ENCODE assay signal across 26 mouse cellular contexts in the genomic region with DNA sequence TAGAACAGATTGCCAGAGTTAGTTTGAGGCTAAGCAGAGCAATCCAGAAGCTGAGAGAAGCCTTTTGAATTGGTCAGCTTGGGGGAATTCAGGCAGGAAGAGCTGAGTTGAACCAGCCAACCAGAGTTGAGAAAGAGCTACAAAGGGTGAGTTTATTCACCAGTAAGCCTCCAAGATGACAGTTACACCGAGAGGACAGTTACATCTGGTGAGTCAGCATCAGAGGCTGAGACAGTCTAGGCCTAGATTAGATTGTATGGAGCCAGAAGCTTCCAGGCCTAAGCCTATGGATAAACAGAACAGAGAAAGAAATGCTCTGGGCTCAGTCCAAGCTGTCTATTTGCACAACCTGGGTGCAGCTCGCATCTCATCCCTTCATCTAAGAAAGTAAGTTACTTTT. TPM values are rescaled to one million over a fixed set of nuclear protein-coding genes. Genes with fewer than 3 reads are reported as not detected.
A peak's percentile ranks its signal among the peaks of the same experiment; 100 is the strongest.
DNase-seq lines count a peak whose midpoint lies in the region; ATAC-seq and TF ChIP-seq lines count a peak whose summit lies in the region.
"Had no signal": no experiment of that assay in that cellular context is flagged by ENCODE, and none has a peak within 500 bp of the region (broad histone marks: within the 10 kb centered on the region; RNA-seq: fewer than 3 reads in every experiment).

No protein-coding gene starts in this region.

- peaks cover 42% of the 10 kb centered on the region for H3K4me1 ChIP-seq in hindbrain, embryonic 13.5 days (replicated peaks)
- peaks cover 13% of the 10 kb centered on the region; the same call in 1 of the 2 replicates for H3K4me1 ChIP-seq in hindbrain, postnatal 0 days (ENCODE audit: insufficient read depth, low read length)
- H3K4me1 ChIP-seq in MEL (ENCODE audit: control insufficient read depth in 1 of 2, insufficient read depth in 2 of 2, low read length in 2 of 2), result peaks cover 16% of the 10 kb centered on the region in 2 experiments

- peaks cover 44% of the 10 kb centered on the region for H3K36me3 ChIP-seq in hindbrain, embryonic 13.5 days
- H3K36me3 ChIP-seq in hindbrain, postnatal 0 days (ENCODE audit: insufficient read depth, low read length), result peaks cover 26% of the 10 kb centered on the region
- H3K36me3 ChIP-seq in MEL (ENCODE audit: control insufficient read depth in 1 of 2, insufficient read depth in 2 of 2, low read length in 2 of 2), result peaks cover 5 to 27% of the 10 kb centered on the region in 2 experiments

- peaks cover 14% of the 10 kb centered on the region for H3K79me2 ChIP-seq in MEL (ENCODE audit: control insufficient read depth, insufficient read depth, low read length, poor library complexity)

- 0 out of 2 replicates have a peak overlapping the region, but pooled peaks have one; percentile 2 for H3K27ac ChIP-seq in hindbrain, embryonic 13.5 days
- no peak overlapping the region for H3K27ac ChIP-seq in hindbrain, postnatal 0 days
- peak overlapping the region; percentile 50; the same call in 1 of the 2 replicates for H3K27ac ChIP-seq in MEL (ENCODE audit: control insufficient read depth, low read depth, low read length)
- H3K27ac ChIP-seq: embryonic facial prominence, embryonic 13.5 days; embryonic facial prominence, embryonic 15.5 days; forebrain, embryonic 13.5 days; forebrain, embryonic 15.5 days had no signal

- peak; percentile 75 to 82; a peak in 3 of 4 replicates for TF ChIP-seq EP300 in MEL (IDR thresholded peaks at IDR 0.05; ENCODE audit: low read depth in 1 of 2, low read length in 2 of 2)

- H3K4me3 ChIP-seq in hindbrain, embryonic 13.5 days, result no peak overlapping the region
- no peak overlapping the region for H3K4me3 ChIP-seq in hindbrain, postnatal 0 days (ENCODE audit: low read length)
- H3K4me3 ChIP-seq in MEL (ENCODE audit: control insufficient read depth in 1 of 2, insufficient read depth in 1 of 2, low read depth in 2 of 2, low read length in 2 of 2), result no peak overlapping the region; a peak in 1 of 4 replicates
- H3K4me3 ChIP-seq: embryonic facial prominence, embryonic 13.5 days; embryonic facial prominence, embryonic 15.5 days; forebrain, embryonic 13.5 days; forebrain, embryonic 15.5 days had no signal

- H3K9me3 ChIP-seq in hindbrain, embryonic 13.5 days, result no peaks in the 10 kb centered on the region
- H3K9me3 ChIP-seq in hindbrain, postnatal 0 days (ENCODE audit: low read length), result no peaks in the 10 kb centered on the region
- no peaks in the 10 kb centered on the region for H3K9me3 ChIP-seq in MEL (replicated peaks; ENCODE audit: insufficient read depth, low read length)
- H3K9me3 ChIP-seq: embryonic facial prominence, embryonic 13.5 days; embryonic facial prominence, embryonic 15.5 days; forebrain, embryonic 13.5 days; forebrain, embryonic 15.5 days; G1E had no signal

- no peak overlapping the region for H3K4me2 ChIP-seq in hindbrain, embryonic 13.5 days
- H3K4me2 ChIP-seq in hindbrain, postnatal 0 days (ENCODE audit: low read depth, low read length), result no peak overlapping the region
- H3K4me2 ChIP-seq: embryonic facial prominence, embryonic 13.5 days; embryonic facial prominence, embryonic 15.5 days; forebrain, embryonic 13.5 days; forebrain, embryonic 15.5 days had no signal

- no peak overlapping the region; the same call in 1 of the 2 replicates for H3K9ac ChIP-seq in hindbrain, embryonic 13.5 days
- no peak overlapping the region for H3K9ac ChIP-seq in hindbrain, postnatal 0 days (replicated peaks; ENCODE audit: low read length)
- no peak overlapping the region for H3K9ac ChIP-seq in MEL (ENCODE audit: control insufficient read depth, low read depth, low read length, poor library complexity, severe bottlenecking)
- H3K9ac ChIP-seq: embryonic facial prominence, embryonic 13.5 days; embryonic facial prominence, embryonic 15.5 days; forebrain, embryonic 13.5 days; forebrain, embryonic 15.5 days; forebrain, postnatal 0 days had no signal

- DNase-seq in hindbrain, postnatal 0 days (ENCODE audit: low spot score), result no peak
- DNase-seq in 3T3-L1 (ENCODE audit: low read depth, low spot score) (peak; percentile 62), MEL (ENCODE audit: low read depth, low spot score) (peak; percentile 86)
- no peak for DNase-seq in right cerebral cortex, adult 2 months (ENCODE audit: low spot score in 2 of 2)
- DNase-seq: adrenal gland, adult 2 months; adrenal gland, postnatal 10 days; adrenal gland, postnatal 25 days; B cell, adult 2 months; cerebellum, adult 11 months; cerebellum, adult 18-20 months; cerebellum, adult 8-10 months; cerebellum, adult 9-11 months; cerebellum, postnatal 14 days; cerebellum, postnatal 36 days; embryo, embryonic 11 days; forebrain, postnatal 0 days had no signal

- no peaks in the 10 kb centered on the region for H3K27me3 ChIP-seq in hindbrain, embryonic 13.5 days
- H3K27me3 ChIP-seq in hindbrain, postnatal 0 days (ENCODE audit: insufficient read depth, low read length), result no peaks in the 10 kb centered on the region
- H3K27me3 ChIP-seq in MEL (ENCODE audit: control insufficient read depth in 1 of 2, insufficient read depth in 2 of 2, low read length in 2 of 2), result no peaks in the 10 kb centered on the region
- H3K27me3 ChIP-seq: CH12.LX; embryonic facial prominence, embryonic 13.5 days; embryonic facial prominence, embryonic 15.5 days; forebrain, embryonic 13.5 days; forebrain, embryonic 15.5 days had no signal

- WGBS in hindbrain, embryonic 13.5 days, result 78% methylated on average over 2 of the region's 2 CpGs
- WGBS in hindbrain, postnatal 0 days, result 85% methylated on average over 2 of the region's 2 CpGs

- no peak for ATAC-seq in hindbrain, embryonic 13.5 days (ENCODE audit: low FRiP score)
- no peak for ATAC-seq in hindbrain, postnatal 0 days
- 0 out of 2 replicates have a peak, but pooled peaks have one; percentile 22 for ATAC-seq in megakaryocyte-erythroid progenitor cell, adult 5-6 weeks (replicated peaks; ENCODE audit: low FRiP score, low TSS enrichment, poor library complexity, severe bottlenecking)
- ATAC-seq in erythroblast, adult 5-6 weeks (replicated peaks; ENCODE audit: low FRiP score, poor library complexity, severe bottlenecking), result no peak
- ATAC-seq: CD4-positive, CD25-positive, alpha-beta regulatory T cell, adult 4 months; forebrain, embryonic 13.5 days; forebrain, embryonic 15.5 days; forebrain, postnatal 0 days had no signal

- TF ChIP-seq POLR2A in MEL (IDR thresholded peaks at IDR 0.05; ENCODE audit: control insufficient read depth in 1 of 2, insufficient read depth in 1 of 2, low read depth in 1 of 2, low read length in 2 of 2, poor library complexity in 1 of 2), result peak in 1 of 2 experiments; percentile 52; a peak in 2 of 4 replicates

- TF ChIP-seq RAD21 in MEL (IDR thresholded peaks at IDR 0.05; ENCODE audit: low read depth, low read length), result no peak

- TF ChIP-seq CTCF in hindbrain, postnatal 0 days (IDR thresholded peaks at IDR 0.05; ENCODE audit: low read depth), result no peak
- no peak for TF ChIP-seq CTCF in MEL (IDR thresholded peaks at IDR 0.05 in 2 of 3, conservative IDR thresholded peaks at IDR 0.05 in 1 of 3; ENCODE audit: control insufficient read depth in 1 of 3, insufficient read depth in 1 of 3, low read depth in 2 of 3, low read length in 3 of 3, poor library complexity in 1 of 3, severe bottlenecking in 1 of 3)

TF ChIP-seq in MEL, 35 proteins besides CTCF, POLR2A, EP300 and RAD21 (continues in another document):
- TF ChIP-seq ZKSCAN1 (IDR thresholded peaks at IDR 0.05; ENCODE audit: low read depth, low read length) (no peak), MAZ (IDR thresholded peaks at IDR 0.05; ENCODE audit: low read depth, low read length) (no peak), USF1 (IDR thresholded peaks at IDR 0.05; ENCODE audit: low read depth, low read length) (no peak), TAL1 (IDR thresholded peaks at IDR 0.05; ENCODE audit: low read length) (no peak)

RNA-seq across cellular contexts. Expression of a gene that starts 5.2 kb away (rescaled TPM):
- 34.0 and 42.7 TPM in 2 replicates for polyA plus RNA-seq in hindbrain, embryonic 13.5 days (2015; fragmentation: Nextera tagmentation; extraction: Ambion mirVana)
- total RNA-seq in hindbrain, postnatal 0 days (2014; rRNA removed), result 37.1 and 57.3 TPM in 2 replicates
- polyA plus RNA-seq in hindbrain, postnatal 0 days (2015; fragmentation: Nextera tagmentation; extraction: Ambion mirVana), result 19.0 and 19.8 TPM in 2 replicates
- total RNA-seq in MEL (2012; rRNA removed), result 12.8 and 13.0 TPM in 2 replicates
- 10 to 100 TPM in 1 of 2 experiments, not detected in 1; 54.1 TPM for polyA plus RNA-seq in MEL (2012; ENCODE audit: insufficient read depth in 1 of 2, insufficient read length in 2 of 2, low read depth in 1 of 2, low replicate concordance in 2 of 2, missing spikeins in 1 of 2)
- total RNA-seq in megakaryocyte-erythroid progenitor cell, adult 5-6 weeks (2014; fragmentation: Nextera tagmentation), result 15.7 and 23.7 TPM in 2 replicates
- 6.2 and 15.9 TPM in 2 replicates for total RNA-seq in megakaryocyte-erythroid progenitor cell, adult 5-6 weeks (2017)
- total RNA-seq in erythroblast, adult 5-6 weeks (2015; ENCODE audit: low replicate concordance), result 3.3 and 7.5 TPM in 2 replicates
- 0.09 TPM in 1 of 2 replicates, not detected in the other for total RNA-seq in erythroblast, adult 5-6 weeks (2017; ENCODE audit: low replicate concordance)

RNA-seq across cellular contexts. Expression of a gene that starts 36.0 kb away (rescaled TPM):
- 40.9 and 42.5 TPM in 2 replicates for polyA plus RNA-seq in hindbrain, embryonic 13.5 days (2015; fragmentation: Nextera tagmentation; extraction: Ambion mirVana)
- 39.9 and 47.8 TPM in 2 replicates for total RNA-seq in hindbrain, postnatal 0 days (2014; rRNA removed)
- polyA plus RNA-seq in hindbrain, postnatal 0 days (2015; fragmentation: Nextera tagmentation; extraction: Ambion mirVana), result 31.4 and 36.2 TPM in 2 replicates
- total RNA-seq in MEL (2012; rRNA removed), result 34.6 and 36.1 TPM in 2 replicates
- polyA plus RNA-seq in MEL (2012; ENCODE audit: insufficient read depth in 1 of 2, insufficient read length in 2 of 2, low read depth in 1 of 2, low replicate concordance in 2 of 2, missing spikeins in 1 of 2), result 10 to 100 TPM in 1 of 2 experiments, not detected in 1; 72.4 TPM
- total RNA-seq in megakaryocyte-erythroid progenitor cell, adult 5-6 weeks (2014; fragmentation: Nextera tagmentation), result 57.1 and 106 TPM in 2 replicates
- total RNA-seq in megakaryocyte-erythroid progenitor cell, adult 5-6 weeks (2017), result 14.6 and 28.7 TPM in 2 replicates
- 39.9 and 57.1 TPM in 2 replicates for total RNA-seq in erythroblast, adult 5-6 weeks (2015; ENCODE audit: low replicate concordance)
- 19.4 and 48.1 TPM in 2 replicates for total RNA-seq in erythroblast, adult 5-6 weeks (2017; ENCODE audit: low replicate concordance)

RNA-seq across cellular contexts. Expression of a gene that starts 39.8 kb away (rescaled TPM):
- 17.7 and 18.0 TPM in 2 replicates for polyA plus RNA-seq in hindbrain, embryonic 13.5 days (2015; fragmentation: Nextera tagmentation; extraction: Ambion mirVana)
- 114 and 129 TPM in 2 replicates for total RNA-seq in hindbrain, postnatal 0 days (2014; rRNA removed)
- 9.3 TPM in 2 replicates for polyA plus RNA-seq in hindbrain, postnatal 0 days (2015; fragmentation: Nextera tagmentation; extraction: Ambion mirVana)
- 10.7 and 14.1 TPM in 2 replicates for total RNA-seq in MEL (2012; rRNA removed)
- 10 to 100 TPM in 1 of 2 experiments, not detected in 1; 18.0 TPM for polyA plus RNA-seq in MEL (2012; ENCODE audit: insufficient read depth in 1 of 2, insufficient read length in 2 of 2, low read depth in 1 of 2, low replicate concordance in 2 of 2, missing spikeins in 1 of 2)
- 4.6 and 9.4 TPM in 2 replicates for total RNA-seq in megakaryocyte-erythroid progenitor cell, adult 5-6 weeks (2014; fragmentation: Nextera tagmentation)
- total RNA-seq in megakaryocyte-erythroid progenitor cell, adult 5-6 weeks (2017), result 3.0 and 7.0 TPM in 2 replicates
- 0.21 TPM in 1 of 2 replicates, not detected in the other for total RNA-seq in erythroblast, adult 5-6 weeks (2015; ENCODE audit: low replicate concordance)
- total RNA-seq in erythroblast, adult 5-6 weeks (2017; ENCODE audit: low replicate concordance), result 0.34 and 0.70 TPM in 2 replicates

Comparison
In these comparisons a context has a peak if more than half of its experiments do, and no peak if none do; other contexts are left out.
1. DNase-seq: peak in 3T3-L1 (single experiment) and MEL (single experiment); none in hindbrain, postnatal 0 days (single experiment) and right cerebral cortex, adult 2 months (0 of 2).